Comparison of ENCODE assay signal across 13 mouse cellular contexts in genomic region chr12:75277425-75277824, GRCm38 (mm10).
"Had no signal": no experiment of that assay in that cellular context is flagged by ENCODE, and none has a peak within 500 bp of the region (broad histone marks: within the 10 kb centered on the region; RNA-seq: fewer than 3 reads in every experiment).

No protein-coding gene starts in this region.

- DNase-seq: kidney, adult 11 months; kidney, adult 8-10 months; kidney, postnatal 10 days; kidney, postnatal 36 days; layer of hippocampus, postnatal 36 days; liver, postnatal 0 days; lung, postnatal 10 days; lung, postnatal 36 days; midbrain, embryonic 14.5 days; retina, postnatal 1 day; right cerebral cortex, postnatal 25 days; spleen, adult 18-20 months; thymus, postnatal 36 days had no signal

- ATAC-seq: liver, postnatal 0 days had no signal
